Mouse (Mus musculus) intestine, embryonic 16.5 days (tissue): ENCODE data around the gene Zic1. TPM values are rescaled to one million over a fixed set of nuclear protein-coding genes. Genes with fewer than 3 reads are reported as not detected.
A peak's percentile ranks its signal among the peaks of the same experiment; 100 is the strongest.

Experiments used
- ATAC-seq: fragments of 200-750 bp; cut with Nextera tagmentation; 2 replicates; pipeline ENCODE4 v1.8.0; 2017; ENCODE audit warnings: moderate TSS enrichment, moderate library complexity
- H3K27ac ChIP-seq: fragments of 300-500 bp; sonication (generic); 2 replicates; pipeline ENCODE4 v1.5.1; 2014; ENCODE audit warnings: mild to moderate bottlenecking, low read length
- H3K27me3 ChIP-seq: fragments of 300-500 bp; sonication (generic); replicated peaks from 2 replicates; pipeline ENCODE4 v1.6.1; 2014; ENCODE audit warnings: low read length, control low read depth, mixed read lengths; ENCODE audit not compliant: control insufficient read depth, insufficient read depth
- H3K36me3 ChIP-seq: fragments of 300-500 bp; sonication (generic); 2 replicates; pipeline ENCODE4 v1.6.1; 2014; ENCODE audit warnings: low read length, control low read depth; ENCODE audit not compliant: control insufficient read depth, insufficient read depth
- H3K4me1 ChIP-seq: fragments of 300-500 bp; sonication (generic); 2 replicates; pipeline ENCODE4 v1.6.1; 2014; ENCODE audit warnings: low read length, control low read depth, mixed read lengths; ENCODE audit not compliant: control insufficient read depth, insufficient read depth
- H3K4me2 ChIP-seq: fragments of 300-500 bp; sonication (generic); 2 replicates; pipeline ENCODE4 v1.6.1; 2014; ENCODE audit warnings: low read depth, low read length, control low read depth
- H3K4me3 ChIP-seq: fragments of 300-500 bp; sonication (generic); 2 replicates; pipeline ENCODE4 v1.5.1; 2014; ENCODE audit warnings: mild to moderate bottlenecking, low read length
- H3K9ac ChIP-seq: fragments of 300-500 bp; sonication (generic); 2 replicates; pipeline ENCODE4 v1.6.1; 2014; ENCODE audit warnings: low read depth, low read length
- H3K9me3 ChIP-seq: fragments of 300-500 bp; sonication (generic); 2 replicates; pipeline ENCODE4 v1.6.1; 2016; ENCODE audit warnings: low read length, control low read depth; ENCODE audit not compliant: control insufficient read depth
- WGBS: fragments of 180-500 bp; shearing (Covaris S2); extraction: QIAGEN DNeasy Blood & Tissue Kit; methylation state at CpG from one replicate; pipeline ENCODE4 v1.1.7; 2014; 5-methylcytosine and 5-hydroxymethylcytosine counted together
- polyA plus RNA-seq: library from polyadenylated mRNA; unstranded; fragments of >200 nt; fragmentation: Nextera tagmentation; extraction: Ambion mirVana; gene quantifications from 2 replicates; pipeline ENCODE4 v1.2.1, GENCODE M21; 2015

Zic1 gene
- polyA plus RNA-seq, 1 experiment from 2014 or later, result not detected

GRCm38 (mm10) chr9:91355629-91356352, 9.8 kb downstream of the Zic1 start:
- no peaks in the 10 kb centered on the region for H3K4me1 ChIP-seq
- peak overlapping the region; percentile 33; the same call in 1 of the 2 replicates for H3K4me2 ChIP-seq
- no peak overlapping the region for H3K27ac ChIP-seq
- no peak overlapping the region for H3K9ac ChIP-seq
- peaks cover 70% of the 10 kb centered on the region for H3K27me3 ChIP-seq
- no peaks in the 10 kb centered on the region for H3K36me3 ChIP-seq
- H3K9me3 ChIP-seq, result no peaks in the 10 kb centered on the region
- WGBS, result under 1% methylated on average over 33 of the region's 35 CpGs
- 0 out of 2 replicates have a peak overlapping the region, but pooled peaks have one; percentile 17 for H3K4me3 ChIP-seq
- ATAC-seq, result no peak

DNA sequence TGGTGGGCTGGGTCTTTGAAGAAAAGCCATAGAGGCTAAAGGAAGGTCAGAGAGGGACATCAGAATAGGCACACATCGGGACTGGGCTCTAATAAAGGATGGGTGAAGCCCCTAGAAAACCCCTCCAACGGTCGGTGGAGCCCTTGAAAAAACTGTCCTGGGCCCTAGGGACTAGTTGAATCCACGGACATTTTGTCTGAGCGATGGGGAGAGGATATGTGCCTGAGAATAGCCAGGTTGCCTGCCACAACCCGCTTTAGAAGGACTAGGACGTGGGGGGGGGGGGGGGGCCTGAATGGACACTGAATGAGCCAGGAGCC, 10.4 kb downstream of the Zic1 start:
- H3K36me3 ChIP-seq, result no peaks in the 10 kb centered on the region
- 1% methylated on average over 7 of the region's 7 CpGs for WGBS
- no peak overlapping the region for H3K4me2 ChIP-seq
- H3K27ac ChIP-seq, result no peak overlapping the region
- H3K4me3 ChIP-seq, result no peak overlapping the region
- no peaks in the 10 kb centered on the region for H3K4me1 ChIP-seq
- peaks cover 74% of the 10 kb centered on the region for H3K27me3 ChIP-seq
- no peak for ATAC-seq
- no peaks in the 10 kb centered on the region for H3K9me3 ChIP-seq
- H3K9ac ChIP-seq, result no peak overlapping the region

DNA sequence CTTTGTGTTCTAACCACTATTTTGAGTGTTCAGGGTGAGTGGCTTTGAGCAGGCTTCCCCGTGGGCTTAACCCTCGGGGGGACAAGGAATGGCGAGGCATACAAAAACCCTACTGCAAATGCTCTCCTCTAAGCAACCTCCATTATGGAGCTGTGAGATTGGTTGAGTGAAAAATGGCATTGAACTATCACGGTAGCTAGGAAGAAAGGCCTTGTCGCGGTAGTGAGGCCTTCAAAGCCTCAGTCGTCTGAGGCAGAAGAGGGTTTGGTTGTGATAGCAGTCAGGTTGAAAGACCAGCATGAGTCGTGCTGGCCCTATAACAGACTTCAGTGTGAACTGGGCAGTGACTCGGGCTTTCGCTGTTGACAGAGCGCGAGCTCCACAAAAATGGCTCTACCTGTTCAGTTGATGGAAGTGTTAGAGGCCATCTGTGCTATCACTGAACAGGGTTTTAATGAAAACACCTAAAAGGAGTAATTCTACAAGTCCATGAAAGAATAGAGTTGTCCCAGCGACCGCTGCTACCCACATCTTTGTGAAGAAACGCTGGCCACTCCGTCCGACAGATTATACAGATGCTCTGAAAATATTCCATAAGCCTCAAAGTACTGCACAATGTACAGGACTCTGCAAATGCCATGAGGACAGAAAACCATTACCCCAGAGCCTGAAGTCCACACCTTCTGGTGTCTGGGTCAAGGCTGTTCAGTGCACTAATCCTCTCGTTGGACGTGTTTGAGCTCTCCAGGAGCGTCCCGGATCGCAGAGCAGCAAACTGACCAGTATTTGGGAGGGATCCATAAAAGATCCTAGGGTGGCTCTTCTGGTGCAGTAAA, 11.0 kb downstream of the Zic1 start:
- H3K27me3 ChIP-seq, result peaks cover 75% of the 10 kb centered on the region
- H3K36me3 ChIP-seq, result no peaks in the 10 kb centered on the region
- no peak overlapping the region for H3K4me2 ChIP-seq
- WGBS, result 4% methylated on average over 22 of the region's 22 CpGs
- H3K27ac ChIP-seq, result no peak overlapping the region
- H3K4me3 ChIP-seq, result no peak overlapping the region
- no peak for ATAC-seq
- no peaks in the 10 kb centered on the region for H3K9me3 ChIP-seq
- H3K9ac ChIP-seq, result no peak overlapping the region
- no peaks in the 10 kb centered on the region for H3K4me1 ChIP-seq

- 2% methylated on average over 37 of the region's 37 CpGs for WGBS
- H3K4me2 ChIP-seq, result no peak overlapping the region
- H3K27ac ChIP-seq, result no peak overlapping the region
- no peaks in the 10 kb centered on the region for H3K9me3 ChIP-seq
- H3K4me3 ChIP-seq, result no peak overlapping the region
- peaks cover 71% of the 10 kb centered on the region for H3K27me3 ChIP-seq
- H3K9ac ChIP-seq, result no peak overlapping the region
- no peaks in the 10 kb centered on the region for H3K36me3 ChIP-seq
- H3K4me1 ChIP-seq, result no peaks in the 10 kb centered on the region
- no peak for ATAC-seq
Measured at GRCm38 (mm10) chr9:91353551-91354433, 11.8 kb downstream of the Zic1 start.

- ATAC-seq, result no peak
- Histone ChIP-seq H3K9ac (no peak overlapping the region), H3K27ac (no peak overlapping the region), H3K27me3 (peaks cover 69% of the 10 kb centered on the region), H3K4me3 (no peak overlapping the region), H3K4me1 (no peaks in the 10 kb centered on the region), H3K36me3 (no peaks in the 10 kb centered on the region), H3K9me3 (no peaks in the 10 kb centered on the region), H3K4me2 (no peak overlapping the region)
- whole genome bisulfite sequencing, result 2% methylated on average over 15 of the region's 15 CpGs
Measured at GRCm38 (mm10) chr9:91352786-91353185, 12.8 kb downstream of the Zic1 start.

DNA sequence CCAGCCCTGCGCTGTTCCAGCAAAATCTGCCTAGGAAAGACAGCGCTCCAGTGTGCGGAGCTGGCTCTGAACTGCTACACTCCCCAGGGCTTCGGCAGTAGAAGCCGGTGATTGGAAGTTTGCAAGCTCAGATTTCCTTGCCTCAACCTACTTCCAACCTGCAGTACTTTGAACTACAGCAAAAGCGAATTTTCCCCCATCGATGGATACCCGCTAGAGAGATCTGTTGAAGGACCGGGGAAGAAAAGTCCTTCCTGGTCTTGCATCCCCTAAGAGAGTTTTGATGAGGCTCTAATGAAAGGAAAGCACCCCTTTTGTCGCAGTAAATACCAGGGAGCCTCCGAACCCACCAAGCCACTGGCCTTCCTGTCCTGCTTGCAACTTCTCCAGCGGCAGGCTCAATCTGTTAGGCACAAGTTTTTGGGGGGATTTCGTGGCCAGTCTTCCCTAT, 13.6 kb downstream of the Zic1 start:
- peaks cover 66% of the 10 kb centered on the region for H3K27me3 ChIP-seq
- no peak for ATAC-seq
- no peaks in the 10 kb centered on the region for H3K36me3 ChIP-seq
- H3K4me1 ChIP-seq, result no peaks in the 10 kb centered on the region
- H3K9ac ChIP-seq, result no peak overlapping the region
- H3K9me3 ChIP-seq, result no peaks in the 10 kb centered on the region
- H3K4me3 ChIP-seq, result no peak overlapping the region
- no peak overlapping the region for H3K4me2 ChIP-seq
- 2% methylated on average over 13 of the region's 13 CpGs for WGBS
- no peak overlapping the region for H3K27ac ChIP-seq

DNA sequence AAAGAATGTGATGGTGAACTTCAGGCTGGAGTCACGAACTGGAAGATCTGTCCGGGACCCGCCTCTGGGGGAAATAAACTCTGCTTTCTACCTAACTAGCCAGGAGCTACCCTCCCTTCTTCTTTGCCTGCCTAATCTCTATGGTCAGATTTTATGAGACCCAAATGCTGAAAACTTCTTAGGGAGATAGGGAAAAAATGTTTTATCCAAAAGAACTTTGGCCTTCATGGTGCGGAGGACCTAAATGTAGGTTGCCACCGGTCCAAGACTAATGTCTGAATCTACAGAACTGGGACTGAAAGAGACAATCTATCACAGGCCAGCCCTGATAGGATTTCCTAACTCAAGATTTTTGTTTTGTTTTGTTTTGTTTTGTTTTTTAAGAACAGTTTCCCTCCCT, 14.2 kb downstream of the Zic1 start:
- H3K36me3 ChIP-seq, result no peaks in the 10 kb centered on the region
- H3K27ac ChIP-seq, result no peak overlapping the region
- H3K9ac ChIP-seq, result no peak overlapping the region
- H3K4me2 ChIP-seq, result no peak overlapping the region
- H3K9me3 ChIP-seq, result no peaks in the 10 kb centered on the region
- WGBS, result 3% methylated on average over 5 of the region's 5 CpGs
- no peak for ATAC-seq
- peaks cover 64% of the 10 kb centered on the region for H3K27me3 ChIP-seq
- H3K4me3 ChIP-seq, result no peak overlapping the region
- H3K4me1 ChIP-seq, result no peaks in the 10 kb centered on the region

DNA sequence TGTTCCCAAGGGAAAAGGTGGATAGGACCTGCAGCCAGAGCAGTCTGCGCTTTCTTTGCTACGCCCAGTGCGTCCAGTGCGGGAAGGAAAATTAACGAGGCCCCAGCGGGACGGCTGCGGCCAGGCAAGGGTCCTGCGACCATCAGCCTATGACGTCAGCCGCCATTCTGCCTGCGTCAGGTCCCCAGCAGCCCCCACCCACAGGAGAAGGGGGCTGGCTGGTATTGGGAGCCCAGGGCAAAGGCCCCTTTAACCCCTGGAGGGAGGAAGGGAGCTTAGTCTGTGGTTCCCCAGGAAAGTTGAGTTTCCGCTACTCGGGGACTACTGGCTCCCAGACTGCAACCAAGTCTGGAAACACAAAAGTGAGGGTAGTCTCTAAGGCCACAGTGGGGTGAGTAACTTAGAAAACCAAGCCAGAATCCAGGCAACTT, 14.7 kb downstream of the Zic1 start:
- peaks cover 59% of the 10 kb centered on the region for H3K27me3 ChIP-seq
- H3K9ac ChIP-seq, result no peak overlapping the region
- H3K27ac ChIP-seq, result no peak overlapping the region
- H3K36me3 ChIP-seq, result no peaks in the 10 kb centered on the region
- H3K4me2 ChIP-seq, result no peak overlapping the region
- ATAC-seq, result no peak
- H3K9me3 ChIP-seq, result no peaks in the 10 kb centered on the region
- no peaks in the 10 kb centered on the region for H3K4me1 ChIP-seq
- WGBS, result 2% methylated on average over 14 of the region's 14 CpGs
- no peak overlapping the region for H3K4me3 ChIP-seq

- no peak overlapping the region for H3K4me3 ChIP-seq
- WGBS, result 3% methylated on average over 16 of the region's 16 CpGs
- H3K27me3 ChIP-seq, result peaks cover 54% of the 10 kb centered on the region
- no peak overlapping the region for H3K27ac ChIP-seq
- H3K36me3 ChIP-seq, result no peaks in the 10 kb centered on the region
- no peak for ATAC-seq
- no peaks in the 10 kb centered on the region for H3K4me1 ChIP-seq
- H3K9ac ChIP-seq, result no peak overlapping the region
- no peaks in the 10 kb centered on the region for H3K9me3 ChIP-seq
- H3K4me2 ChIP-seq, result no peak overlapping the region
Measured at GRCm38 (mm10) chr9:91350211-91350791, 15.3 kb downstream of the Zic1 start.
